Mouse (Mus musculus) urinary bladder, postnatal 10 days (tissue): ENCODE results near the gene Olfr1185-ps1.
"Not testable (repeated sequence)": the region's sequence is repeated elsewhere in the genome, so short reads cannot be mapped to it uniquely, and the experiment has no call there.

Source experiments
- DNase-seq: peaks from one replicate; pipeline ENCODE4 v3.0.0; 2022; ENCODE audit warnings: low spot score

Olfr1185-ps1 gene

DNA sequence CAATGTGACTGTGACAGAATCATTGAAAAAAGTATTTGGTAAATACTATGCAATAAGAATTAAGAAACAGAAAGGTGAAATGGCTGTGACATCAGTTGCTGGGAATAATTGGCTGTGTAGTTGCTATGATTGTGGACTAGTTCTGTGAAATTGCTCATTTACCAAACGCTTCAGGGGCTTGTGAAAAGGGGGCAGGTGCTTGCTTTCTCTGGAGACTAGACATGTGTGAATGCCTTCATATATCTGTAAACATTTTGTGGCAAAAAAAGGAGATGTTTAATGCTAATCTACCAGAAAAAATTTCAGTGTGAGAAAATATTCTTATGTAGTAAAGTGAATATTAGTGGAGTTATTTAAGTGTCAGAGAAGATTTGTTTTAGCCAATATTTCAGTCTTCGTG is at the start of gene Olfr1185-ps1:
TSS of gene Olfr1185-ps1 (plus strand) at position 301 of the 400 bp plus-strand sequence.
- no peak for DNase-seq

DNA sequence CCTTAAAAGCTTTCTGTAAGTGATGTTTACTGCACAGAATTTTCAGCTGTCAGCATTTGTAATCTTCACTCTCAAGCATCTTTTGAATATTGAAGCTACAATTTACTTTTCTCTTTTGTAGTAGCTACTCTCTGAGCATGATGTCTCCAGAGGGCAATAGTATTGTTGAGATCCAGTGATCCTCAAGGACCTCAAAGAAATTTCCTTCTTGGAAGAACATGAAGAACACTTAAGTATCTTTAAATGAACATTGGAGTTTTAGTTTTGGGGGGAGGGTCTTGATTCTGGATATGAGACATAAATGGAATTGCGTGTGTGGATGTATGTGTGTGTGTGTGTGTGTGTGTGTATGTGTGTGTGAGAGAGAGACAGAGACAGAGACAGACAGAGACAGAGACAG is 44.1 kb upstream of the Olfr1185-ps1 start, which contains the start of gene Gm13757:
TSS of gene Gm13757 (minus strand) at position 101 of the 400 bp plus-strand sequence.
- DNase-seq: no peak

DNA sequence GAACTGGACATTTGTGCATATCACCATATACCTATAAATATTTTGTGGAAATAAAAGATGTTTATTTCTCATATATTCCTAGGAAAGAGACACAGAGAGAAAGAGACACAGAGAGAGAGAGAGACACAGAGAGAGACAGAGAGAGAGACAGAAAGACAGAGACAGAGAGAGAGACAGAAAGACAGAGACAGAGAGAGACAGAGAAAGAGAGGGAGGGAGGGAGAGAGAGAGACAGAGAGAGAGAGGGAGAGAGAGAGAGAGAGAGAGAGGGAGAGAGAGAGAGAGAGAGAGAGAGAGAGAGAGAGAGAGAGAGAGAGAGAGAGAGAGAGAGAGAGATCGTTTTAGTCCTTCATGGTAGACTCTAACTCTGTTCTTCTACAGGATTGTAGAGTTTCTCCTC is 38.6 kb upstream of the Olfr1185-ps1 start, which contains the start of gene Olfr1183:
TSS of gene Olfr1183 (plus strand) at position 301 of the 400 bp plus-strand sequence.
- not testable (repeated sequence) for DNase-seq

DNA sequence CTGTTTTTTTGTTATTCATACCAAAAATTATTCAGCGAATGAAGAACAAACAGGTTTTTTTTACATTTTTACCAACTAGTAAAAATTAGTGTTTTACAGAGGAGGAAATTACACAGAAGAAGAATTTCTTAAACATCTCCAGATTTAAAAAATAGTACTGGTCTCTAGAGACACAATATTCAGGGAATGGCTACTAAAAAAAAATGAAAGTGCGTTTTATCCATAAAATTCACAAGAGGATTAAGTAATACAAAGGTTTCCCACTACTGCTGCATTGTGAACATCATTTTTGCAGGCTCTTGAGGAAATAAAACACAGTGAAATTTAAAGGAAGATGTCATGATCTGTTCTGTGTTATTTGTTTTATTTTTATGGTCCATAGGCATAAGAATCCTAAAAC is 9.8 kb upstream of the Olfr1185-ps1 start, which contains the start of gene Olfr1184:
TSS of gene Olfr1184 (plus strand) at position 301 of the 400 bp plus-strand sequence.
- DNase-seq: no peak

DNA sequence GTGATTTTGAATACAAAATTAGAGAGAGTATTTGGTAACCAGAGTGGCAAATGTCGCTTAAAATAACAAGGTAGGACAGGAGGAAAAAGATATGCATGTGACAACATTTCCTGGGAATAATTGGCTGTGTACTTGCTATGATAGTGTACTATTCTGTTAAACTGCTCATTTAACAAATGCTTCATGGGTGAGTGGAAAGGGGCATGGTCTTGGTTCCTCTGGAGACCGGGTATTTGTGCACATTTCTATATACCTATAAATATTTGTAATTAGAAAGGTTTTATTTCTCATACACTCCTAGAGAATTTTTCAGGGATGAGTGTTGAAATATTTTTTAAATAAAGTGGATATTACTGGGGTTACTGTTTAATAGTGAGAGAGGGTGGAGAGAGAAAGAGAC is 25.1 kb downstream of the Olfr1185-ps1 start, which contains the start of gene Olfr1186:
TSS of gene Olfr1186 (plus strand) at position 301 of the 400 bp plus-strand sequence.
- no peak for DNase-seq

DNA sequence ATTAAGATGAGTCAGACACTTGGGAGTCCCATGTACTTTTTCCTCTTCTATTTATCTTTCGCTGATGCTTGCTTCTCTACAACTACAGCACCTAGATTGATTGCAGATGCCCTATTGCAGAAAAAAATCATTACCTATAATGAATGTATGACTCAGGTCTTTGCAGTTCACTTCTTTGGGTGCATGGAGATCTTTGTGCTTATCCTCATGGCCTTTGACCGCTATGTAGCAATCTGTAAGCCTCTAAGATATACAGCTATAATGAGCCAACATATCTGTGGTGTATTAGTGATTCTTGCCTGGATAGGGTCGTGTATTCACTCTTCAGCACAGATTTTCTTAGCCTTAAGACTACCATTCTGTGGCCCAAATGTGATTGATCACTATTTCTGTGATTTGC is 32.6 kb downstream of the Olfr1185-ps1 start:
- no peak for DNase-seq
